Mouse (Mus musculus) lung, embryonic 14.5 days (tissue): ENCODE data around the gene Alas2. TPM values are rescaled to one million over a fixed set of nuclear protein-coding genes. Genes with fewer than 3 reads are reported as not detected.

Source experiments
- ATAC-seq: fragments of 200-750 bp; cut with Nextera tagmentation; 2 replicates; pipeline ENCODE4 v1.8.0; 2017; ENCODE audit warnings: mild to moderate bottlenecking, moderate TSS enrichment, moderate library complexity; ENCODE audit not compliant: insufficient read depth
- DNase-seq: peaks from one replicate; pipeline ENCODE4 v3.0.0-alpha.2; 2015
- H3K27ac ChIP-seq: fragments of 300-500 bp; sonication (generic); 2 replicates; pipeline ENCODE4 v1.5.1; 2014; ENCODE audit warnings: low read depth, mild to moderate bottlenecking, moderate library complexity
- H3K27me3 ChIP-seq: fragments of 300-500 bp; sonication (generic); 2 replicates; pipeline ENCODE4 v1.6.1; 2014; ENCODE audit warnings: low read length, control low read depth; ENCODE audit not compliant: insufficient read depth
- H3K36me3 ChIP-seq: fragments of 300-500 bp; sonication (generic); 2 replicates; pipeline ENCODE4 v1.6.1; 2014; ENCODE audit warnings: control low read depth; ENCODE audit not compliant: insufficient read depth
- H3K4me1 ChIP-seq: fragments of 300-500 bp; sonication (generic); 2 replicates; pipeline ENCODE4 v1.6.1; 2014; ENCODE audit warnings: antibody characterized with exemption, control low read depth; ENCODE audit not compliant: insufficient read depth
- H3K4me2 ChIP-seq: fragments of 300-500 bp; sonication (generic); 2 replicates; pipeline ENCODE4 v1.6.1; 2014; ENCODE audit warnings: mild to moderate bottlenecking
- H3K4me3 ChIP-seq: fragments of 300-500 bp; sonication (generic); 2 replicates; pipeline ENCODE4 v1.5.1; 2014; ENCODE audit warnings: low read depth, low read length
- H3K9ac ChIP-seq: fragments of 300-500 bp; sonication (generic); 2 replicates; pipeline ENCODE4 v1.6.1; 2014
- H3K9me3 ChIP-seq: fragments of 300-500 bp; sonication (generic); 2 replicates; pipeline ENCODE4 v1.6.1; 2016; ENCODE audit warnings: low read depth, low read length, control low read depth
- CTCF ChIP-seq: IDR thresholded peaks from 2 replicates; pipeline ENCODE4 v1.5.1; 2016; ENCODE audit warnings: antibody characterized with exemption, low read depth
- WGBS: fragments of 180-500 bp; shearing (Covaris S2); extraction: QIAGEN DNeasy Blood & Tissue Kit; methylation state at CpG from one replicate; pipeline ENCODE4 v1.1.7; 2014; 5-methylcytosine and 5-hydroxymethylcytosine counted together
- polyA plus RNA-seq: library from polyadenylated mRNA; unstranded; fragments of >200 nt; fragmentation: Nextera tagmentation; extraction: Ambion mirVana; gene quantifications from 2 replicates; pipeline ENCODE4 v1.2.1, GENCODE M21; 2014

The Alas2 gene
- polyA plus RNA-seq, 1 experiment from 2014 or later = 57.0 TPM

DNA sequence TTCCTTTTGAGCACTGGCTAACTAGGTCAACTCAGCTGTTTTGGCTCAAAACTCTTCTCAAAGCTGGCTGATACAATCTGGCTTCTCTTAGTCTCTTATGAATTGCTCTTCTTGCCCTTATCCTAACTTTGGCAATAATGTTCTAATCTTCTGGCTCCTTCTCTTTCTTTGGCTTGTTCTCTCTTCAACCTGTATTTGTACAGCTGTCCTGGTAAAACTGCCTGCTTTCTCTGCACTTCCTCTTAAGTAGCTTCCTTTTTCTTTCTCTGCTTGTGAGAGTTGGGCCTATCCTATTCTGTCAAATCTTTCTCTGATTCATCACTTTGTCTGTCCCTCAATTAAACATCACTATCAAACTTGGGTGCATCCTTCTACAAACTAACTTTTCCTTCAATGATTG lies 5.5 kb upstream of the Alas2 start:
- DNase-seq (no peak), ATAC-seq (no peak)
- Histone ChIP-seq H3K27me3 (no peaks in the 10 kb centered on the region), H3K9me3 (no peaks in the 10 kb centered on the region), H3K36me3 (no peaks in the 10 kb centered on the region), H3K4me2 (no peak overlapping the region), H3K9ac (no peak overlapping the region), H3K27ac (no peak overlapping the region), H3K4me1 (no peaks in the 10 kb centered on the region), H3K4me3 (no peak overlapping the region)
- no peak for TF ChIP-seq CTCF

DNA sequence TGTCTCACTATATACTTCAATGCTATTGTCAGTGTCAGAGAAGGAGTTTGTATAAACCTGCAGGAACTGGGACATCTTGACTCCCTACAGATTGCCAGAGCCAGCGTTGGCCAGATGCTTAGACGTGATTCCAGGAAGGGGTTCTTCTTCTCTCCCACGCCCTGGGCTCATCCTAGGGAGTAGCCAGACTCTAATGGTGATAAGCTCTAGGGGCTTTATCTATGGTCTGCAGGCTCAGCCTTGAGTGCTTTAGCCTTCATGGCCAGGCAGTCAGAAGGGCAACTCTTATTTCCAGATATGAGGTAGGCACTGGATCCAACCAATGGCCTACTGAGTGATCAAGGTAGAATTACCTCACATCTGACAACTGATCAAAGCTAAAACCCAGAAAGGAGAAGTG lies 2.5 kb downstream of the Alas2 start:
- Histone ChIP-seq H3K4me1 (no peaks in the 10 kb centered on the region), H3K4me2 (no peak overlapping the region), H3K27me3 (no peaks in the 10 kb centered on the region), H3K9ac (no peak overlapping the region), H3K36me3 (no peaks in the 10 kb centered on the region), H3K27ac (no peak overlapping the region), H3K9me3 (no peaks in the 10 kb centered on the region), H3K4me3 (no peak overlapping the region)
- no peak for TF ChIP-seq CTCF
- no peak for ATAC-seq
- 76% methylated on average over 3 of the region's 3 CpGs for WGBS
- DNase-seq = no peak

DNA sequence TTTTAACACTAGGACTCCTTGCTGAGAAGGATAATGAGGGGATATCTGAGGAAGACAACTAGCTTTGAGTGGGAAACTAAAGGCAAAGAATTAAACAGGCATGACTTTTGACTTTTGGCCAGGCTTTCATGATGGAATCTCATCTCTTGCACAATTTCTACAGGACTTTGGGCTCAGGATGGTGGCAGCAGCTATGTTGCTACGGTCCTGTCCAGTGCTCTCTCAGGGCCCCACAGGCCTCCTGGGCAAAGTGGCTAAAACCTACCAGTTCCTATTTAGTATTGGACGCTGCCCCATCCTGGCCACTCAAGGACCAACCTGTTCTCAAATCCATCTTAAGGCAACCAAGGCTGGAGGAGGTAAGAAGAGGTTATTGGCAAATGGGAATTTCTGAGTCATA lies 4.8 kb downstream of the Alas2 start:
- ATAC-seq (no peak), DNase-seq (no peak)
- no peak overlapping the region for H3K4me3 ChIP-seq
- H3K4me1 ChIP-seq = no peaks in the 10 kb centered on the region
- no peaks in the 10 kb centered on the region for H3K27me3 ChIP-seq
- H3K9ac ChIP-seq = no peak overlapping the region
- H3K9me3 ChIP-seq = no peaks in the 10 kb centered on the region
- no peak overlapping the region for H3K27ac ChIP-seq
- H3K4me2 ChIP-seq = no peak overlapping the region
- WGBS = 92% methylated on average over 2 of the region's 2 CpGs
- no peak for TF ChIP-seq CTCF
- no peaks in the 10 kb centered on the region for H3K36me3 ChIP-seq

DNA sequence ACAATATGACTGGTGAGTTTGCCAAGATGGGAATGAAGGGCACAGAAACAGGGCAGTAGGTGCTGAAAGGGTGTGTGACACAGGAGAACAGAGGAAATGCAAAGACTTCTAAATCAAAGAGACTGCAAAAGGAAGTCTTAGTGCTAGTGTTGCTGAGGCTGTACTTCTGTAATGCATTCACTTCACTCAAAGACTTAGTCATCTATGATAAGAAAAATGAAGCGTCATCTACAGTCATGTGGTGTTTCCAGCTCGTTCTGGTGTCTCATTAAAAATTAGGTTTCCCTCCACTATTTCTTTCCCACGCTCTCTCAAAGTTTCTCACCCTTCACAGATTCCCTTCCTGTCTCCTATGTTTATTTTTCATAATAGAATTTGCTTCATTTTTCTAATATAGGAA lies 6.9 kb downstream of the Alas2 start:
- Histone ChIP-seq H3K27me3 (no peaks in the 10 kb centered on the region), H3K4me2 (no peak overlapping the region), H3K4me3 (no peak overlapping the region), H3K36me3 (no peaks in the 10 kb centered on the region), H3K27ac (no peak overlapping the region), H3K4me1 (no peaks in the 10 kb centered on the region), H3K9ac (no peak overlapping the region), H3K9me3 (no peaks in the 10 kb centered on the region)
- 70% methylated on average over 3 of the region's 3 CpGs for WGBS
- no peak for DNase-seq
- no peak for TF ChIP-seq CTCF
- no peak for ATAC-seq

DNA sequence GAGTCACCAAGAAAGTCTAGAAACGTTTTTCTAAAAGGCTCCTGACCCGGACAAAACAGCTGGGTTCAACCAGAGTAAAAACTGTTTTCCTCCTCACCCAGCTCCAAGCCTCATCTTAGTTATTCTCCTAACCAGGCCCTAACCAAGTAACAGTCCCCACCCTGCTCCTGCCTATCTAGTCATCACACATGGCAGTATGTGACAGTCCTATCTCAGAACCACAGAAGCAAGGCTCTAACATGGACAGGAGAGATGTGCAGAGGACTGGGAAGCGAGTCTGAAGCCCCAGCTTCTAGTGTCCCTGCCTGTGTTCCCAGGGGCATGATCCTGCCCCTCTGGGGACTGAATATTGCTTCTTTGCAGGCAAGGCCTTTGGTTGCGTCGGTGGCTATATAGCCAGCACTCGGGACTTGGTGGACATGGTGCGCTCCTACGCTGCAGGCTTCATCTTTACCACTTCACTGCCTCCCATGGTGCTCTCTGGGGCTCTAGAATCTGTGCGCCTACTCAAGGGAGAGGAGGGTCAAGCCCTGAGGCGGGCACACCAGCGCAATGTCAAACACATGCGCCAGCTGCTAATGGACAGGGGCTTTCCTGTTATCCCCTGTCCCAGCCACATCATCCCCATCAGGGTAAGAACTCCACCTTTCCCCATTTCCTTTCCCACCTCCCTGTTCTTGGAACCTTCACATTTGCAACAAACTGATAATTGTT lies 17.6 kb downstream of the Alas2 start:
- no peak for ATAC-seq
- H3K4me1 ChIP-seq = no peaks in the 10 kb centered on the region
- no peak overlapping the region for H3K9ac ChIP-seq
- 89% methylated on average over 11 of the region's 12 CpGs for WGBS
- no peak overlapping the region for H3K4me3 ChIP-seq
- no peak overlapping the region for H3K4me2 ChIP-seq
- no peak for TF ChIP-seq CTCF
- no peak overlapping the region for H3K27ac ChIP-seq
- DNase-seq = no peak
- H3K27me3 ChIP-seq = no peaks in the 10 kb centered on the region
- H3K36me3 ChIP-seq = peaks cover 9% of the 10 kb centered on the region; the same call in 1 of the 2 replicates
- H3K9me3 ChIP-seq = no peaks in the 10 kb centered on the region

DNA sequence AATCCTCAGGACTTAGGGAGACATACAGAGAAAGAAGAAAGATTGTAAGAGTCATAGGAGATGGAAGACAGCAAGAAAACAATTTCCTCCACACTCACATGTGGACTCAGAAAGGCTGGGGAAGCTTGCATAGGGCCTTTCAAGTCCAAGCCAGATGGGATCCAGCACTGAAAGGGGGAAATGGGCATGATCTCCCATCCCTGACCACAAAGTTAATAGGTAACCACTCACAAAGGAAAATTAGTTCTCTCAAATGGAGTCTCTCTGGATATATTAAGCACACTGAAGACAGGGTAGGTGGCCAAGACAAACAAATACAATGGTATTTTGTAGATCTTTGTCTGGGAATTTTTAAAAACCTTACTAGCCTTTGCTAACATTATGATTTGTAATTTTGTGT lies 34.7 kb downstream of the Alas2 start:
- Histone ChIP-seq H3K9ac (no peak overlapping the region), H3K27ac (no peak overlapping the region), H3K27me3 (no peaks in the 10 kb centered on the region), H3K4me2 (no peak overlapping the region), H3K36me3 (peaks cover 20% of the 10 kb centered on the region; the same call in 1 of the 2 replicates), H3K9me3 (no peaks in the 10 kb centered on the region), H3K4me3 (no peak overlapping the region), H3K4me1 (no peaks in the 10 kb centered on the region)
- ATAC-seq (no peak), DNase-seq (no peak)
- no peak for TF ChIP-seq CTCF

DNA sequence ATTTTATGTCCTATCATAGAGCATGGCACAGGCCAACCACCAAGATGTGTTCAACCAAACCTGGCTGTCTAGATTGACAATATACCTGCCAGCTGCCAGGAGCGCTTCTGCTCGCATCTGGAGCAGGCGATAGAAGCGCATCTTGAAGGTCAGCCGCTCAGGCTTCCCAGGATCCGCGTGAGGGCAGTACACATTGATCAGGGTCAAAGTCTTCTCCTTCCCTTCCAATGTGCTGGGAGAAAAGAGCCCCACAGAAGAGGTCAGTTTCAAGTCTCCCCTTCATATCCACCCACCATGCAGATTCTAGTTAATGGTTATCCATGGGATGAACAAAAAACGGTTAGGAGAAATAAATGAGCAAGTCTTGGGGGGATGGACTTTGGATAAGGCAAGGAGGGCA lies 37.9 kb downstream of the Alas2 start:
- H3K9ac ChIP-seq = no peak overlapping the region
- ATAC-seq (no peak), DNase-seq (no peak)
- no peaks in the 10 kb centered on the region for H3K27me3 ChIP-seq
- peaks cover 19% of the 10 kb centered on the region; the same call in 1 of the 2 replicates for H3K36me3 ChIP-seq
- no peaks in the 10 kb centered on the region for H3K4me1 ChIP-seq
- 93% methylated on average over 8 of the region's 8 CpGs for WGBS
- H3K9me3 ChIP-seq = no peaks in the 10 kb centered on the region
- no peak overlapping the region for H3K27ac ChIP-seq
- no peak for TF ChIP-seq CTCF
- H3K4me2 ChIP-seq = no peak overlapping the region
- H3K4me3 ChIP-seq = no peak overlapping the region
